Mouse (Mus musculus) heart, embryonic 13.5 days (tissue): ENCODE results near the gene Fam111a. TPM values are rescaled to one million over a fixed set of nuclear protein-coding genes. Genes with fewer than 3 reads are reported as not detected.
"Not testable (repeated sequence)": the region's sequence is repeated elsewhere in the genome, so short reads cannot be mapped to it uniquely, and the experiment has no call there.

ENCODE experiments used
- ATAC-seq: fragments of 200-750 bp; cut with Nextera tagmentation; 2 replicates; pipeline ENCODE4 v1.8.0; 2017; ENCODE audit warnings: moderate TSS enrichment; ENCODE audit not compliant: insufficient number of reproducible peaks, low FRiP score, low TSS enrichment; ENCODE audit errors: extremely low read depth
- H3K27ac ChIP-seq: fragments of 300-500 bp; sonication (generic); replicated peaks from 2 replicates; pipeline ENCODE4 v1.5.1; 2015; ENCODE audit warnings: moderate library complexity, mild to moderate bottlenecking, inconsistent platforms
- H3K27me3 ChIP-seq: fragments of 300-500 bp; sonication (generic); replicated peaks from 2 replicates; pipeline ENCODE4 v1.6.1; 2015; ENCODE audit warnings: mild to moderate bottlenecking, inconsistent platforms
- H3K36me3 ChIP-seq: fragments of 300-500 bp; sonication (generic); 2 replicates; pipeline ENCODE4 v1.6.1; 2015; ENCODE audit warnings: mild to moderate bottlenecking, inconsistent platforms
- H3K4me1 ChIP-seq: fragments of 300-500 bp; sonication (generic); 2 replicates; pipeline ENCODE4 v1.6.1; 2015; ENCODE audit warnings: inconsistent platforms
- H3K4me2 ChIP-seq: fragments of 300-500 bp; sonication (generic); 2 replicates; pipeline ENCODE4 v1.6.1; 2015; ENCODE audit warnings: inconsistent platforms, mild to moderate bottlenecking, moderate library complexity
- H3K4me3 ChIP-seq: fragments of 300-500 bp; sonication (generic); 2 replicates; pipeline ENCODE4 v1.5.1; 2015; ENCODE audit warnings: moderate library complexity, mild to moderate bottlenecking, inconsistent platforms
- H3K9ac ChIP-seq: fragments of 300-500 bp; sonication (generic); 2 replicates; pipeline ENCODE4 v1.6.1; 2015; ENCODE audit warnings: inconsistent platforms, mild to moderate bottlenecking, moderate library complexity
- H3K9me3 ChIP-seq: fragments of 300-500 bp; sonication (generic); 2 replicates; pipeline ENCODE4 v1.6.1; 2016; ENCODE audit warnings: inconsistent platforms
- WGBS: fragments of 180-500 bp; shearing (Covaris S2); methylation state at CpG from one replicate; pipeline ENCODE4 v1.1.7; 2015; ENCODE audit warnings: mixed read lengths; 5-methylcytosine and 5-hydroxymethylcytosine counted together
- polyA plus RNA-seq: library from polyadenylated mRNA; unstranded; fragments of >200 nt; fragmentation: Nextera tagmentation; extraction: Ambion mirVana; gene quantifications from 2 replicates; pipeline ENCODE4 v1.2.1, GENCODE M21; 2015

The Fam111a gene
- 16.9 and 17.5 TPM in 2 replicates for polyA plus RNA-seq

DNA sequence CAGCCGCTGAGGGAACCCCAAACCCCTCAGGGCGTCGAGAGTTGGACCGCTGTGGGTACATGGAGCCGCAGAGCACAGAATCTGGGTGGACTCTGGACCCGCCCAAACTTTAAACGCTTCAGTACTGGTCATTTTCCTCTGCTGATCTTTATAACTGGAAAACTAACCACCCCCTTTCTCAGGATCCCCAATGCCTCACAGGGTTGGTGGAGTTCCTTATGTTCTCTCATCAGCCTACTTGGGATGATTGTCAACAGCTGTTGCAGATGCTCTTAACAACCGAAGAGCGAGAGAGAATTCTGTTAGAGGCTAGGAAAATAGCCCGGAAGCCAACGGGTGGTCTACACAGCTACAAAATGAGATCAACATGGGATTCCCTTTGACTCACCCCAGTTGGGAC is at the start of gene Fam111a:
Gene Fam111a, plus strand, starts transcription at position 301 of the 400 bp plus-strand sequence.
- not testable (repeated sequence) for H3K27ac ChIP-seq, H3K4me2 ChIP-seq, H3K36me3 ChIP-seq, ATAC-seq, H3K4me1 ChIP-seq, H3K27me3 ChIP-seq, H3K9ac ChIP-seq, H3K9me3 ChIP-seq, H3K4me3 ChIP-seq
- 89% methylated on average over 11 of the region's 11 CpGs for WGBS

DNA sequence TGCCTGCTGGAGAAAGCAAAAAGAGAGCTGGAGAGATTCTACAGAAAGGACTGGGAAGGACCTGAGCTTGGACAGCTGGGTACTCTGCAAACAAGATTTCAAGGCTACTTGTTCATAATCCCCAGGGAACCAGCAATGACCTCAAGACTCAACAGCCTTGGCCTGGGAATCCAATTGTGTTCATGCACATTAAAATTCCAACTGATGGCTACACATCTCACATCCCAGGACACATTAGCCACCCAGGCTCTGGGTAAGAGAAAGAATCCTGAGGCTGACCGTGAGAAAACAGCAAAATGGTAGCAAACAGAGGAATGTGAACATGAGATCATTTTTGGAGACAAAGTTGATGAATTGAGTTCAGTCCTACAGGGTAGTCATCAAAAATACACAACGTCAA is 49.3 kb upstream of the Fam111a start:
- Histone ChIP-seq H3K27me3 (peaks cover 36% of the 10 kb centered on the region), H3K4me2 (no peak overlapping the region), H3K4me3 (no peak overlapping the region), H3K4me1 (peaks cover 11% of the 10 kb centered on the region), H3K36me3 (peaks cover 7% of the 10 kb centered on the region; the same call in 1 of the 2 replicates), H3K27ac (no peak overlapping the region), H3K9me3 (no peaks in the 10 kb centered on the region), H3K9ac (no peak overlapping the region)
- 63% methylated on average over 2 of the region's 2 CpGs for WGBS
- no peak for ATAC-seq

- no peak for ATAC-seq
- H3K27me3 ChIP-seq = peaks cover 36% of the 10 kb centered on the region
- H3K9ac ChIP-seq = no peak overlapping the region
- 63% methylated on average over 2 of the region's 2 CpGs for WGBS
- no peaks in the 10 kb centered on the region for H3K36me3 ChIP-seq
- no peak overlapping the region for H3K4me2 ChIP-seq
- no peaks in the 10 kb centered on the region for H3K9me3 ChIP-seq
- H3K27ac ChIP-seq = no peak overlapping the region
- H3K4me1 ChIP-seq = peaks cover 11% of the 10 kb centered on the region
- no peak overlapping the region for H3K4me3 ChIP-seq
These were observed 47.6 kb upstream of the Fam111a start for GRCm38 (mm10) chr19:12497909-12498308.

DNA sequence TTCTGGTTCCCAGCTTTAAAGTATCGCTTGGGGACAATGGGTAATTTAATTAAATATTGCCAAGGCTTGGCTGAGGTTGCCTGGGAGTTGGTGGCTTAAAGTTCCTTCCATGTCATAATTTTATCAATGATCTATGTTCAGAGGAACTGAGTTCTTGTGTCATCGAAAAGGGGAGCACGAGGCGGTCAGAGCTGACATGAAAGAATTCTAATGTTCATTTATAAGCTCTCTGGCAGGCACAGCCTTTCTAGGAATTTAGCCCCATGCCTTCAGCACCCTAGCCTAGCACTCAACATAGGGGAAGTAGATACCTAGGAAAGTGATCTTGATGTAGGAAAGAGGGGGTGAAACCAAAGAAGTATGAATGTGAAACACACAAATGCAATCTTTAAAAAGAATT is 47.2 kb upstream of the Fam111a start:
- no peak overlapping the region for H3K27ac ChIP-seq
- H3K9me3 ChIP-seq = no peaks in the 10 kb centered on the region
- H3K9ac ChIP-seq = no peak overlapping the region
- H3K27me3 ChIP-seq = peaks cover 36% of the 10 kb centered on the region
- no peaks in the 10 kb centered on the region for H3K36me3 ChIP-seq
- WGBS = 79% methylated on average over 4 of the region's 4 CpGs
- peaks cover 11% of the 10 kb centered on the region for H3K4me1 ChIP-seq
- H3K4me3 ChIP-seq = no peak overlapping the region
- no peak for ATAC-seq
- no peak overlapping the region for H3K4me2 ChIP-seq

DNA sequence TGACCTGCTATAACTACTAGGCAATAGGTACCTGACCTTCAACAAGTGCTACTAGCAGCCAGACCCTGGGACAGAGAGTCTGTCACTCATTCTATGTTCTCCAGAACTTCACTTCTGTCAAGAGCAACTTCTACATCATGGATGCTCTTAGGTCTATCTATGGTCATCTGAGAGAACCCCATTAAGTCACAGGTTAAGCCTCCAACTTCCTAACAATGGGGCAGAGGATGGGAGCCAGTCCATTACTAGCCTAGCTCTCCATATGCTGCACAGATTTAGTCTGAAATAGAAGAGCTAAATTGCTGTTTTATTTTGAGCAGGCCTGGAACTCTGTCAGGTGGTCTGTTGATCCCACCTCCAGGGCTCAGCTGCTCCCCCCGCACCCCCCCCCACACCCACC is 46.6 kb upstream of the Fam111a start:
- WGBS = 80% methylated on average over 1 of the region's 1 CpGs
- Histone ChIP-seq H3K9ac (no peak overlapping the region), H3K9me3 (no peaks in the 10 kb centered on the region), H3K4me2 (no peak overlapping the region), H3K36me3 (no peaks in the 10 kb centered on the region), H3K4me1 (peaks cover 11% of the 10 kb centered on the region), H3K27me3 (peaks cover 36% of the 10 kb centered on the region), H3K4me3 (no peak overlapping the region), H3K27ac (no peak overlapping the region)
- ATAC-seq = no peak

DNA sequence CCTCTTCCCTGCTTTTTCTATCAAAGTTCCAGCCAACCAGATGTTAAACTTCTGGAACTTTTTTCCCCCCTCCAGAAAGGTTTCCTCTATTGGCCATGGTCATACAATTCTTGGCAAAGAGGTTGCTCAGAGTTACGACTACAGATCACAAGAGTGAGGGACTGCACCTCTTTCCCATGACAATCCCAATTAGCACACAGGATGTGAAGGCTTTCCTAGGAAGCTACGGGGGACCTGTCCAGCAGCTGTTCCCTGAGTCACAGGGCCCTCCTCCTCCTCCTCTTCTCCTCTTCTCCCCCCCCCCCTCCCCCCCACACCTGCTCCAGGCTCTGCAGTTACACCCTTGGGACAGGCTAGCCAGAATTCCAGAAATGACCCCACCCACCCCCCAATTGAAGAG is 46.1 kb upstream of the Fam111a start:
- no peak overlapping the region for H3K9ac ChIP-seq
- 22% methylated on average over 2 of the region's 2 CpGs for WGBS
- no peaks in the 10 kb centered on the region for H3K9me3 ChIP-seq
- H3K27me3 ChIP-seq = peaks cover 36% of the 10 kb centered on the region
- H3K4me1 ChIP-seq = peaks cover 11% of the 10 kb centered on the region
- H3K4me3 ChIP-seq = peak overlapping the region; percentile 74; the same call in 1 of the 2 replicates
- H3K36me3 ChIP-seq = no peaks in the 10 kb centered on the region
- no peak for ATAC-seq
- peak overlapping the region; percentile 99 for H3K4me2 ChIP-seq
- H3K27ac ChIP-seq = no peak overlapping the region

- peak overlapping the region; percentile 99 for H3K4me2 ChIP-seq
- no peak overlapping the region for H3K27ac ChIP-seq
- H3K36me3 ChIP-seq = no peaks in the 10 kb centered on the region
- 18% methylated on average over 3 of the region's 3 CpGs for WGBS
- peaks cover 36% of the 10 kb centered on the region for H3K27me3 ChIP-seq
- H3K4me1 ChIP-seq = peaks cover 11% of the 10 kb centered on the region
- H3K4me3 ChIP-seq = peak overlapping the region; percentile 74
- H3K9ac ChIP-seq = no peak overlapping the region
- H3K9me3 ChIP-seq = no peaks in the 10 kb centered on the region
- ATAC-seq = no peak
These were observed 45.4 kb upstream of the Fam111a start for GRCm38 (mm10) chr19:12500124-12500523.

GRCm38 (mm10) chr19:12500881-12501311 is 44.6 kb upstream of the Fam111a start:
- H3K9ac ChIP-seq = peak overlapping the region; percentile 90

GRCm38 (mm10) chr19:12501370-12502347 is 43.9 kb upstream of the Fam111a start, which contains the start of gene Dtx4:
Dtx4 (minus strand) TSS chr19:12501454.
- H3K27ac ChIP-seq = peak within 1 kb of the TSS; percentile 63
- peaks cover 36% of the 10 kb centered on the region for H3K27me3 ChIP-seq
- peak within 1 kb of the TSS; percentile 90 for H3K9ac ChIP-seq
- H3K36me3 ChIP-seq = no peaks in the 10 kb centered on the region
- peaks cover 11% of the 10 kb centered on the region for H3K4me1 ChIP-seq
- no peaks in the 10 kb centered on the region for H3K9me3 ChIP-seq
- under 1% methylated on average over 80 of the region's 80 CpGs for WGBS
- ATAC-seq = peak; percentile 84
- peak within 1 kb of the TSS; percentile 99 for H3K4me2 ChIP-seq
- peak within 1 kb of the TSS; percentile 74 for H3K4me3 ChIP-seq

More at GRCm38 (mm10) chr19:12500881-12501311, 44.6 kb upstream of the Fam111a start:
- ATAC-seq = peak; percentile 55; the same call in 1 of the 2 replicates
- Histone ChIP-seq H3K27me3 (peaks cover 36% of the 10 kb centered on the region), H3K4me3 (peak overlapping the region; percentile 74), H3K4me1 (peaks cover 11% of the 10 kb centered on the region), H3K36me3 (no peaks in the 10 kb centered on the region), H3K4me2 (peak overlapping the region; percentile 99), H3K9me3 (no peaks in the 10 kb centered on the region), H3K27ac (peak overlapping the region; percentile 63)
- WGBS = 1% methylated on average over 38 of the region's 38 CpGs

GRCm38 (mm10) chr19:12502756-12503155 is 42.8 kb upstream of the Fam111a start:
- H3K4me1 ChIP-seq = peaks cover 11% of the 10 kb centered on the region
- WGBS = 77% methylated on average over 7 of the region's 7 CpGs
- H3K9ac ChIP-seq = no peak overlapping the region
- H3K36me3 ChIP-seq = no peaks in the 10 kb centered on the region
- H3K4me3 ChIP-seq = no peak overlapping the region
- ATAC-seq = no peak
- no peak overlapping the region for H3K27ac ChIP-seq
- H3K4me2 ChIP-seq = no peak overlapping the region
- H3K9me3 ChIP-seq = no peaks in the 10 kb centered on the region
- peaks cover 32% of the 10 kb centered on the region for H3K27me3 ChIP-seq

DNA sequence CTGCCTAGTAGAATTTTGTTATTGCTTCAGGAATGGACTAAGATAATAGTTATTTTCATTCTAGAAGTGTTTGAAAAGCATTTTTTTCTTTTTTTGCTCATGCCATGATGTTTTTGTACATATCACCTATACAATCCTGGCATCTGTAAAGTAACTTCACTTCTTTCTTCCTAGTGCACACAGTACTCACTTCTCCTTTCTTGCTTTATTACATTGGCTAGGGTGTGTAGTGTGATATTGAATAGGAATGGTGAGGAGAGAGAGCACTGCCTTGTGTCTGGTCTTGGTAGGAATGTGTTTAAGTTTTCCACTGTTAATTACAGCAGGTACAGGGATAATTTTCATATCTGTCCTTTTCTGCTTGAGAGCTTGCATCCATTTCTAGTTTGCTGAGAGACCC is 30.9 kb upstream of the Fam111a start:
- Histone ChIP-seq H3K27me3 (0 out of 2 replicates have a peak, but pooled peaks cover 5% of the 10 kb centered on the region), H3K4me2 (no peak overlapping the region), H3K9me3 (no peaks in the 10 kb centered on the region), H3K4me1 (no peaks in the 10 kb centered on the region), H3K4me3 (no peak overlapping the region), H3K27ac (no peak overlapping the region), H3K9ac (no peak overlapping the region), H3K36me3 (no peaks in the 10 kb centered on the region)
- ATAC-seq = no peak
